Mouse (Mus musculus) CH12.LX (cell line): ENCODE results near the gene B3gntl1. TPM values are rescaled to one million over a fixed set of nuclear protein-coding genes. Genes with fewer than 3 reads are reported as not detected.

Source experiments
- DNase-seq: peaks from one replicate; pipeline ENCODE4 v3.0.0-alpha.2; 2013; ENCODE audit errors: extremely low read depth
- H3K27ac ChIP-seq: 2 replicates; pipeline ENCODE4 v1.5.1; 2012; ENCODE audit warnings: low read depth, mild to moderate bottlenecking, control low read depth, moderate library complexity; ENCODE audit not compliant: insufficient read depth
- H3K27me3 ChIP-seq: replicated peaks from 2 replicates; pipeline ENCODE3; 2012; ENCODE audit warnings: inconsistent platforms
- H3K36me3 ChIP-seq, 2 experiments: replicated peaks in 1 of 2; 2 replicates each; pipeline versions ENCODE3 to v1.6.1; 2012; ENCODE audit warnings: inconsistent platforms in 1 of 2, low read length in 1 of 2, mild to moderate bottlenecking in 1 of 2, mixed read lengths in 1 of 2, moderate library complexity in 1 of 2; ENCODE audit not compliant: control insufficient read depth in 1 of 2, insufficient read depth in 1 of 2
- H3K4me1 ChIP-seq, 2 experiments: 2 replicates each; pipeline ENCODE4 v1.6.1; 2012; ENCODE audit warnings: inconsistent platforms in 1 of 2, moderate library complexity in 1 of 2; ENCODE audit not compliant: insufficient read depth in 2 of 2, control insufficient read depth in 1 of 2
- H3K4me2 ChIP-seq: 2 replicates; pipeline ENCODE4 v1.6.1; 2012; ENCODE audit warnings: low read depth, mild to moderate bottlenecking, control low read depth; ENCODE audit not compliant: poor library complexity, insufficient read depth, severe bottlenecking
- H3K4me3 ChIP-seq, 3 experiments: fragments of 150-350 bp in 1 of 3; sonication (generic) in 1 of 3; replicated peaks in 1 of 3; 2 replicates each; pipeline versions ENCODE3 to v1.5.1; 2011 to 2012; ENCODE audit warnings: low read depth in 2 of 3, low read length in 2 of 3, mild to moderate bottlenecking in 2 of 3, moderate library complexity in 2 of 3, control low read depth in 1 of 3, improper control_type of control experiment in 1 of 3, inconsistent platforms in 1 of 3, mixed read lengths in 1 of 3; ENCODE audit not compliant: poor library complexity in 1 of 3
- H3K79me2 ChIP-seq: replicated peaks from 2 replicates; pipeline ENCODE4 v1.6.1; 2012; ENCODE audit warnings: mild to moderate bottlenecking, moderate library complexity; ENCODE audit not compliant: control insufficient read depth, poor library complexity, insufficient read depth, severe bottlenecking; ENCODE audit errors: extremely low read depth
- H3K9ac ChIP-seq: 2 replicates; pipeline ENCODE4 v1.6.1; 2012; ENCODE audit warnings: low read depth, mild to moderate bottlenecking, control low read depth, moderate library complexity; ENCODE audit not compliant: insufficient read depth
- H3K9me3 ChIP-seq: replicated peaks from 2 replicates; pipeline ENCODE3; 2012; ENCODE audit warnings: low read length, inconsistent platforms, mixed read lengths
- BHLHE40 ChIP-seq: IDR thresholded peaks from 2 replicates; pipeline ENCODE4 v1.6.1; 2011; ENCODE audit warnings: mild to moderate bottlenecking, low read depth, low read length, improper control_type of control experiment
- CHD1 ChIP-seq: IDR thresholded peaks from 2 replicates; pipeline ENCODE4 v1.6.1; 2012; ENCODE audit warnings: low read depth, low read length, improper control_type of control experiment, inconsistent platforms
- CHD2 ChIP-seq: IDR thresholded peaks from 2 replicates; pipeline ENCODE4 v1.6.1; 2011; ENCODE audit warnings: low read length, improper control_type of control experiment
- EP300 ChIP-seq: IDR thresholded peaks from 2 replicates; pipeline ENCODE4 v1.6.1; 2011; ENCODE audit warnings: low read length, improper control_type of control experiment
- KAT2A ChIP-seq: IDR thresholded peaks from 2 replicates; pipeline ENCODE4 v1.6.1; 2012; ENCODE audit warnings: low read length, improper control_type of control experiment, inconsistent platforms; ENCODE audit not compliant: insufficient replicate concordance
- MAFK ChIP-seq: IDR thresholded peaks from 2 replicates; pipeline ENCODE4 v1.6.1; 2011; ENCODE audit warnings: low read length, improper control_type of control experiment; ENCODE audit not compliant: insufficient replicate concordance
- MYC ChIP-seq: IDR thresholded peaks from 2 replicates; pipeline ENCODE4 v1.6.1; 2011; ENCODE audit warnings: low read depth, mild to moderate bottlenecking, improper control_type of control experiment, low read length
- NELFE ChIP-seq: IDR thresholded peaks from 2 replicates; pipeline ENCODE4 v1.6.1; 2011; ENCODE audit warnings: low read depth, low read length, improper control_type of control experiment
- PAX5 ChIP-seq: IDR thresholded peaks from 2 replicates; pipeline ENCODE4 v1.6.1; 2012; ENCODE audit warnings: low read length, inconsistent platforms, mixed read lengths
- POLR2A ChIP-seq: IDR thresholded peaks from 2 replicates; pipeline ENCODE4 v1.6.1; 2011; ENCODE audit warnings: low read depth, mild to moderate bottlenecking, improper control_type of control experiment, low read length
- POLR2AphosphoS2 ChIP-seq: IDR thresholded peaks from 2 replicates; pipeline ENCODE4 v1.6.1; 2011; ENCODE audit warnings: low read depth, low read length, improper control_type of control experiment
- RCOR1 ChIP-seq: conservative IDR thresholded peaks from 2 replicates; pipeline ENCODE4 v1.6.1; 2012; ENCODE audit warnings: low read depth, mild to moderate bottlenecking, inconsistent platforms, low read length, improper control_type of control experiment
- SIN3A ChIP-seq: IDR thresholded peaks from 2 replicates; pipeline ENCODE4 v1.6.1; 2012; ENCODE audit warnings: low read length, improper control_type of control experiment, inconsistent platforms
- SMC3 ChIP-seq: IDR thresholded peaks from 2 replicates; pipeline ENCODE4 v1.6.1; 2011; ENCODE audit warnings: low read depth, low read length, improper control_type of control experiment
- TCF12 ChIP-seq: IDR thresholded peaks from 2 replicates; pipeline ENCODE4 v1.6.1; 2014; ENCODE audit warnings: low read depth, mild to moderate bottlenecking, inconsistent platforms, low read length, improper control_type of control experiment
- USF1 ChIP-seq: IDR thresholded peaks from 2 replicates; pipeline ENCODE4 v1.6.1; 2014; ENCODE audit warnings: low read depth, mild to moderate bottlenecking, inconsistent platforms, low read length, improper control_type of control experiment
- ZC3H11A ChIP-seq: IDR thresholded peaks from 2 replicates; pipeline ENCODE4 v1.6.1; 2012; ENCODE audit warnings: low read depth, mild to moderate bottlenecking, inconsistent platforms, low read length, improper control_type of control experiment
- ZKSCAN1 ChIP-seq: IDR thresholded peaks from 2 replicates; pipeline ENCODE4 v1.6.1; 2012; ENCODE audit warnings: low read depth, inconsistent platforms, low read length, improper control_type of control experiment, borderline replicate concordance
- ZMIZ1 ChIP-seq: IDR thresholded peaks from 2 replicates; pipeline ENCODE4 v1.6.1; 2012; ENCODE audit warnings: low read depth, mild to moderate bottlenecking, inconsistent platforms, low read length, improper control_type of control experiment
- dilution Hi-C: fragments of 300-500 bp; cut with MboI; formaldehyde crosslinking; loops from 2 replicates; pipeline ENCODE4 v1.14.3; 2020; ENCODE audit warnings: low sequenced_read_pairs; ENCODE audit not compliant: extremely low pct_unique_long_range_greater_than_20kb, extremely low pct_ligation_motif_present
- in situ Hi-C: fragments of 300-500 bp; cut with MboI; formaldehyde crosslinking; loops from 3 replicates; pipeline ENCODE4 v1.14.3; 2019; ENCODE audit warnings: low sequenced_read_pairs, low pct_ligation_motif_present, low pct_unique_long_range_greater_than_20kb, mixed read lengths
- polyA plus RNA-seq: library from polyadenylated mRNA; unstranded; fragments of >175 nt; gene quantifications from 2 replicates; pipeline ENCODE4 v1.2.1, GENCODE M21; 2012; ENCODE audit warnings: low read depth; ENCODE audit not compliant: insufficient read length
- total RNA-seq, 2 experiments: library from RNA; depleted of rRNA; stranded (reverse); fragments of 300-350 nt in 1 of 2; fragments of >200 nt in 1 of 2; gene quantifications; 2 replicates each; pipeline ENCODE4 v1.2.3; 2012 to 2014

Gene B3gntl1
- total and polyA plus RNA-seq, 3 experiments = 7.3 to 10.3 (median 8.7) TPM

- no peaks in the 10 kb centered on the region for H3K36me3 ChIP-seq
- no peak overlapping the region for H3K4me3 ChIP-seq
- H3K9ac ChIP-seq = no peak overlapping the region
- no peaks in the 10 kb centered on the region for H3K4me1 ChIP-seq
- no peaks in the 10 kb centered on the region for H3K79me2 ChIP-seq
- H3K27ac ChIP-seq = no peak overlapping the region
- no peak for DNase-seq
- TF ChIP-seq BHLHE40 (no peak), EP300 (no peak), USF1 (no peak), ZKSCAN1 (no peak), NELFE (no peak), MAFK (no peak), TCF12 (no peak), ZMIZ1 (no peak), RCOR1 (no peak)
- TF ChIP-seq, all 38 proteins: peak for 0
- H3K4me2 ChIP-seq = no peak overlapping the region
- H3K27me3 ChIP-seq = no peaks in the 10 kb centered on the region
- dilution Hi-C loops = no loop called here
- no peaks in the 10 kb centered on the region for H3K9me3 ChIP-seq
- in situ Hi-C loops = no loop called here
Observed at GRCm38 (mm10) chr11:121686674-121687073, 13.7 kb upstream of the B3gntl1 start.

GRCm38 (mm10) chr11:121686091-121686490 lies 13.1 kb upstream of the B3gntl1 start:
- Histone ChIP-seq H3K36me3 (no peaks in the 10 kb centered on the region), H3K27me3 (no peaks in the 10 kb centered on the region), H3K9me3 (no peaks in the 10 kb centered on the region), H3K4me1 (no peaks in the 10 kb centered on the region), H3K4me2 (no peak overlapping the region), H3K4me3 (no peak overlapping the region), H3K79me2 (no peaks in the 10 kb centered on the region), H3K9ac (no peak overlapping the region), H3K27ac (no peak overlapping the region)
- in situ Hi-C loops = no loop called here
- dilution Hi-C loops = no loop called here
- DNase-seq = no peak
- TF ChIP-seq CHD2 = no peak
- no peak for TF ChIP-seq KAT2A
- TF ChIP-seq POLR2AphosphoS2 = no peak
- TF ChIP-seq TCF12 = no peak
- TF ChIP-seq MYC = no peak
- TF ChIP-seq POLR2A = no peak
- no peak for TF ChIP-seq USF1
- TF ChIP-seq PAX5 = no peak
- TF ChIP-seq ZKSCAN1 = no peak

- Histone ChIP-seq H3K4me2 (no peak overlapping the region), H3K4me1 (no peaks in the 10 kb centered on the region), H3K27ac (no peak overlapping the region), H3K9me3 (no peaks in the 10 kb centered on the region), H3K4me3 (no peak overlapping the region), H3K79me2 (no peaks in the 10 kb centered on the region), H3K9ac (no peak overlapping the region), H3K27me3 (no peaks in the 10 kb centered on the region), H3K36me3 (no peaks in the 10 kb centered on the region)
- in situ Hi-C loops (no loop called here), dilution Hi-C loops (no loop called here)
- no peak for DNase-seq
- TF ChIP-seq ZC3H11A (no peak), SIN3A (no peak), CHD1 (no peak), SMC3 (no peak)
Observed at GRCm38 (mm10) chr11:121685491-121686001, 12.6 kb upstream of the B3gntl1 start.
